Mouse (Mus musculus) liver, embryonic 13.5 days (tissue): ENCODE results near the gene Stard10. TPM values are rescaled to one million over a fixed set of nuclear protein-coding genes. Genes with fewer than 3 reads are reported as not detected.

ENCODE experiments used
- polyA plus RNA-seq: library from polyadenylated mRNA; unstranded; fragments of >200 nt; fragmentation: Nextera tagmentation; extraction: Ambion mirVana; gene quantifications from 2 replicates; pipeline ENCODE4 v1.2.1, GENCODE M21; 2015

The Stard10 gene
- polyA plus RNA-seq, 1 experiment from 2014 or later = 78.5 TPM

Other genes with a start within 250 kb of the Stard10 start
- gene Fchsd2, start 224.2 kb upstream of the Stard10 start, polyA plus RNA-seq = 4.2 and 6.8 TPM in 2 replicates
- 4.2 and 4.9 TPM in 2 replicates for gene Atg16l2, start 14.8 kb upstream of the Stard10 start, polyA plus RNA-seq
- 13.1 and 14.8 TPM in 2 replicates for gene Arap1, start 31.0 kb downstream of the Stard10 start, polyA plus RNA-seq
- gene Gm45837, start 93.8 kb downstream of the Stard10 start, polyA plus RNA-seq = 0.31 and 3.1 TPM in 2 replicates
- gene Pde2a, start 104.6 kb downstream of the Stard10 start, polyA plus RNA-seq = 4.0 and 6.7 TPM in 2 replicates